Mouse (Mus musculus) embryonic facial prominence, embryonic 12.5 days (tissue): Measurements from ENCODE around the gene Rnf166. TPM values are rescaled to one million over a fixed set of nuclear protein-coding genes. Genes with fewer than 3 reads are reported as not detected.

Experiments used
- ATAC-seq: fragments of 200-750 bp; cut with Nextera tagmentation; 2 replicates; pipeline ENCODE4 v1.8.0; 2017; ENCODE audit not compliant: insufficient number of reproducible peaks, insufficient read depth, low FRiP score, low TSS enrichment
- H3K27ac ChIP-seq: fragments of 300-500 bp; sonication (generic); 2 replicates; pipeline ENCODE4 v1.5.1; 2016; ENCODE audit warnings: mild to moderate bottlenecking
- H3K27me3 ChIP-seq: fragments of 300-500 bp; sonication (generic); 2 replicates; pipeline ENCODE4 v1.6.1; 2016; ENCODE audit warnings: mild to moderate bottlenecking, moderate library complexity
- H3K36me3 ChIP-seq: fragments of 300-500 bp; sonication (generic); 2 replicates; pipeline ENCODE4 v1.6.1; 2016; ENCODE audit warnings: mild to moderate bottlenecking
- H3K4me1 ChIP-seq: fragments of 300-500 bp; sonication (generic); 2 replicates; pipeline ENCODE4 v1.6.1; 2016
- H3K4me2 ChIP-seq: fragments of 300-500 bp; sonication (generic); replicated peaks from 2 replicates; pipeline ENCODE4 v1.6.1; 2016; ENCODE audit warnings: mild to moderate bottlenecking, moderate library complexity
- H3K4me3 ChIP-seq: fragments of 300-500 bp; sonication (generic); 2 replicates; pipeline ENCODE4 v1.5.1; 2016; ENCODE audit warnings: mild to moderate bottlenecking
- H3K9ac ChIP-seq: fragments of 300-500 bp; sonication (generic); 2 replicates; pipeline ENCODE4 v1.6.1; 2016; ENCODE audit warnings: mild to moderate bottlenecking, moderate library complexity
- H3K9me3 ChIP-seq: fragments of 300-500 bp; sonication (generic); 2 replicates; pipeline ENCODE4 v1.6.1; 2016; ENCODE audit warnings: mild to moderate bottlenecking, moderate library complexity
- WGBS: fragments of 180-500 bp; shearing (Covaris S2); methylation state at CpG from one replicate; pipeline ENCODE4 v1.1.7; 2016; 5-methylcytosine and 5-hydroxymethylcytosine counted together
- polyA plus RNA-seq: library from polyadenylated mRNA; unstranded; fragments of >200 nt; fragmentation: Nextera tagmentation; extraction: Ambion mirVana; gene quantifications from 2 replicates; pipeline ENCODE4 v1.2.1, GENCODE M21; 2016

Rnf166 gene
- polyA plus RNA-seq, 1 experiment from 2014 or later: 46.8 TPM

DNA sequence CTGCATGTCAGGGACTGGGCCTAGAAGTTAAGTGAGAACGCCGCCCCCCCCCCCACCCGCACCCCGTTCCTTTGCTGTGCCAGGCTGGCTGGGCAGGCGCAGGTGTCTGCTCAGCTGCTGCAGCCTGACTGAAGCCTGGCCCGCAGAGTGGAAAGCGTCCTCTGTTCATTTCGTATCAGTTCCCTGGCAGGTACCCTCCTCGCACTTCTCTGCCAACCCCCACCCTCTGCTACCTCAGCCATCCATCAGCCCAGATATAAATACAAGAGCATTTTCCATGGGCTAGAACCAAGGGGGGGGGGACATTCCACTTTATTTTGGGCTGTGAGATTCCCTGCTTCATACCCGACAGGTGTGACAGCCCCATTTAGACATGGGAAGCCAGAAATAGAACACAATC is 23.7 kb downstream of the Rnf166 start:
- H3K4me2 ChIP-seq: no peak overlapping the region
- H3K9me3 ChIP-seq: no peaks in the 10 kb centered on the region
- H3K27me3 ChIP-seq: peaks cover 14% of the 10 kb centered on the region; the same call in 1 of the 2 replicates
- H3K4me1 ChIP-seq: no peaks in the 10 kb centered on the region
- no peak overlapping the region for H3K27ac ChIP-seq
- H3K4me3 ChIP-seq: no peak overlapping the region
- H3K36me3 ChIP-seq: no peaks in the 10 kb centered on the region
- H3K9ac ChIP-seq: no peak overlapping the region
- ATAC-seq: no peak
- WGBS: 85% methylated on average over 10 of the region's 10 CpGs

DNA sequence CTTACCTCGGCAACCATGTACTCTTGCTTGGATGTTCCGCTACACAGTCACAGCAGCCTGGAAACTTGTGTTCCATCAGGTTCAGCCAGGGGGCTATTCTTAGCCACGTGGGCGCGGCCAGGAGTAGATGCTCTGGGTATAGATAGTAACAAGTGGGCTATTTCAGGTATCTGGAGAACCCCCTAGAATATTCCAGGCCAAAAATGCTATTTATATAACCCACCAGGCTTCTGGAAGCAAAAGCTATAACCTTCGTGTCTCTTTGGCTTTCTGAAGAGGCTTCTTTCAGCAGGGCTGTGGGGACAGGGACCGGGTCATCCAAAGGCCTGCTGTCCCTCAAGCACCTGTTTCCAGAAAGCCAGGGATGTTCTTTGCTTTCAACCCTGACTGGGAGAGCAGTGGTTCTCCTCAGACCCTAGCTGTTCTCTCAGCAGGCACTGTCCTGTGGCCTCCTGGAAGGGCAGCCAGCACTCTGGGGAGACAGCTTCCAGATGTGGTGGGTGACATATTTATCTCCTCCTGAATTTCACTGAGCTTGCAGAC is 24.6 kb downstream of the Rnf166 start:
- H3K27ac ChIP-seq: no peak overlapping the region
- H3K4me3 ChIP-seq: no peak overlapping the region
- WGBS: 77% methylated on average over 7 of the region's 7 CpGs
- no peaks in the 10 kb centered on the region for H3K4me1 ChIP-seq
- no peaks in the 10 kb centered on the region for H3K36me3 ChIP-seq
- no peak for ATAC-seq
- H3K27me3 ChIP-seq: peaks cover 8% of the 10 kb centered on the region; the same call in 1 of the 2 replicates
- no peaks in the 10 kb centered on the region for H3K9me3 ChIP-seq
- no peak overlapping the region for H3K9ac ChIP-seq
- H3K4me2 ChIP-seq: no peak overlapping the region

DNA sequence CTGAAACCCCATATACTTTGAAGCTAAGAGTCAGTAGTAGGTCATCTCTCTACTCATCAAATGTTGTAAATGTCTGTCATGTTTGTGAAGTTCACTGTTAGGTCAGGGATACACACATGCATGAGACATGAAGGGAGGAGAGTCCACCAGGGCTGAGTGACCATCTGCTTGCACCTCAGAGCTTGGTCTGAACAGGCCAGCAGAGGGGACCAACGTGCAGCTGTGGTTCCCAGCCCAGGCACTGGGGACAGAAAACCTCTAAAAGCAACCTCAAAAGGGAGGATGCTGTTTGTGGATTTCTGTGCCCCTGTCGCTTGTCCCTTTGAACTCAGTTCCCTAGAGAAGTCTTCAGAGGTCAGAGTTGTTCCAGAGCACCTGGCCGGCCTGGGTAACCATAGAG is 30.7 kb downstream of the Rnf166 start:
- Histone ChIP-seq H3K36me3 (no peaks in the 10 kb centered on the region), H3K4me2 (peak overlapping the region; percentile 53; the same call in 1 of the 2 replicates), H3K27me3 (0 out of 2 replicates have a peak, but pooled peaks cover 3% of the 10 kb centered on the region), H3K27ac (no peak overlapping the region), H3K9ac (no peak overlapping the region), H3K4me3 (no peak overlapping the region), H3K9me3 (no peaks in the 10 kb centered on the region), H3K4me1 (peaks cover 28% of the 10 kb centered on the region)
- ATAC-seq: no peak
- 64% methylated on average over 3 of the region's 3 CpGs for WGBS

DNA sequence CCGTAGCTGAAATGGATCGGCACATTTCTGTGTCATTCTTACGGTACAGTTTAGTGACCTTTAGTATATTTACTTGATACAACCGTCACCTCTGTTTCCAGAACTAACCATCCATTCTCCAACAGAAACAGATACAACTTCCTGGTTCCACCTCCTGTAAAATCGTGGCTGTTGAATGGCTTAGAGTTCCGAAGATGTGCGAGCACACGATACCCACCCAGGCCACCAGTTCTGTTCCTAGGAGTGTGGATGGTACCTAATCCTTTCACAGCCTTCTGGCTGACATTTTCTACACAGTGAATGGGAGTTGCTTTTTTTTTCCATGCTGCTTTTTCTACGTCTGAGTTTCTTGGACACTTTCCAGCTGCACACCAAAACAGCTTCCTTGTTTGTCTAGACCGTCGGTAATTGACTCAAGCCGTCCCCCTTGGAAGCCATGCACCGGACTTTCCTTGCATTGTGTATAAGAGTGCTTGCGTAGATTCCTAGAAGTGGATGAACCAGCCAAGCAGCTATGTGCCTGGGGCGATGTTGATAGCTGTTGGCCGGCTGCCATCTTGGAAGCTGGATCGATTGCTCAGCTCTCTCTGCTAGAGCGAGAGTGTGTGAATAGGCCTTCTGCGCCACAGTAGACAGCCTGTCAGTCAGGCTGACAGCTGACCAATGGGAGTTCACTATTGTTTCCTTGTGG is 31.7 kb downstream of the Rnf166 start:
- 16% methylated on average over 19 of the region's 19 CpGs for WGBS
- peak; percentile 10 for ATAC-seq

DNA sequence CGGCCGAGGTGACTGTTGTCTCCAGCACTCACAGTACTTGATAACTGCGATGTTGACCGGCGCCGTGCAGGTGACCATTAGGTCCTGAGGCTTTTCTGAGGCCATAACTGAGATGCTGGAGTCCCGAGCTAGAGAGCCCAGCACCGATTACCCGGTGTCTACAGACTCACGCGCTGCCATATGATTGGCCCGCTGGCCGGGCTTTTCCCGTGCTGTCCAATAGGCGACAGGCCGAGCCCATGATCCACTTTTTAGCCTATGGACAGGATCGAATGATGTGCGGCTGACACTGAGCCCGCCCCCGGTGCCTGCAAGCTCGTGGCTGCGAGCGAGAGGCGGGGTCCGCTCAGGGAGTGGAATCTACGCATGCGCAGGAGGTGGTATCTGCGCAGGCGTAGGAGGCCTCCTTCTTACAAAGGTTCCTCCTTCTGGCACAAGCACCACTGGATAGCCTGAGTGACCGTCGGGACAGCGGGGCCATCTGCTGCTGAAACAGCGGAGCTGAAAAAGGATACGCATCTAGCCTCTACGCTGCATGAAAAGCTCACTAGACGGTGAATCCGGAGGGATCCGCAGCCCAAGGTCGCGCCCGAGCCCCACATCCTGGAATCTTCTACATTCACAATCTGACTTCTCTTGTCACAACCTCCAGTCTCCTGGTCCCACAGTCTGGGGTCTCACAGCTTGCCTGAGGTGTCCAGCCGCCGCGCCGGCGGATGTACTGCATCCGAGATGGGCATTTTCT is 32.4 kb downstream of the Rnf166 start, which contains the start of gene Mvd:
TSS of gene Mvd (minus strand) at position 161 of the 745 bp plus-strand sequence.
- Histone ChIP-seq H3K27me3 (no peaks in the 10 kb centered on the region), H3K9me3 (no peaks in the 10 kb centered on the region), H3K36me3 (peaks cover 15% of the 10 kb centered on the region), H3K4me2 (peak within 1 kb of the TSS; percentile 96), H3K27ac (peak within 1 kb of the TSS; percentile 96), H3K9ac (peak within 1 kb of the TSS; percentile 80), H3K4me3 (peak within 1 kb of the TSS; percentile 60), H3K4me1 (peaks cover 28% of the 10 kb centered on the region)
- ATAC-seq: peak; percentile 98
- under 1% methylated on average over 47 of the region's 47 CpGs for WGBS

More for the DNA sequence above, 31.7 kb downstream of the Rnf166 start:
- peak overlapping the region; percentile 80 for H3K9ac ChIP-seq
- H3K4me1 ChIP-seq: peaks cover 28% of the 10 kb centered on the region
- H3K27ac ChIP-seq: peak overlapping the region; percentile 96
- peaks cover 8% of the 10 kb centered on the region for H3K36me3 ChIP-seq
- peak overlapping the region; percentile 53 for H3K4me2 ChIP-seq
- no peaks in the 10 kb centered on the region for H3K9me3 ChIP-seq
- peak overlapping the region; percentile 60 for H3K4me3 ChIP-seq
- H3K27me3 ChIP-seq: 0 out of 2 replicates have a peak, but pooled peaks cover 3% of the 10 kb centered on the region

DNA sequence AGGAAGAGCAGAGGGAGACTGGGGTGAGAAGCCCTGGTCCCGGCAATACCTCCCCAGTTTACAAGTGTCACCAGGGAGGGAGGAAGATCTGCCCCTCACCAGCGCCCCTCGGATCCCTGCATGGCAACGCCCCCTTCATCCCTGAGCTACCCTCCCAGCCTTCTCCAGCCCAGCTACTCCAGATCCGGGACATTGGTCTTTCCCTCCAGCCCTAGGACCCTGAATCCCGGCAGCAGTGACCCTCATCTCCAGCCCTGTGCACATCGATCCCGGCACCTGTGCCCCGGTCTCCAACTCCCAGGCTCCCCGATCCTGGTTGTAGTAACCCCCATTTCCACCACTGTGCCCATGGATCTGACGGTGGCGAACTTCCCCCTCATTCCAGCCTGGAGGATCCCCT is 33.1 kb downstream of the Rnf166 start:
- peak; percentile 2; the same call in 1 of the 2 replicates for ATAC-seq
- peak overlapping the region; percentile 60 for H3K4me3 ChIP-seq
- peak overlapping the region; percentile 69 for H3K27ac ChIP-seq
- peak overlapping the region; percentile 96 for H3K4me2 ChIP-seq
- H3K9me3 ChIP-seq: no peaks in the 10 kb centered on the region
- peak overlapping the region; percentile 75 for H3K9ac ChIP-seq
- peaks cover 28% of the 10 kb centered on the region for H3K4me1 ChIP-seq
- WGBS: under 1% methylated on average over 12 of the region's 12 CpGs
- no peaks in the 10 kb centered on the region for H3K27me3 ChIP-seq
- H3K36me3 ChIP-seq: peaks cover 22% of the 10 kb centered on the region

- Histone ChIP-seq H3K9me3 (no peaks in the 10 kb centered on the region), H3K27ac (peak overlapping the region; percentile 69; the same call in 1 of the 2 replicates), H3K4me2 (peak overlapping the region; percentile 96), H3K9ac (peak overlapping the region; percentile 75), H3K36me3 (peaks cover 24% of the 10 kb centered on the region), H3K4me1 (peaks cover 28% of the 10 kb centered on the region), H3K27me3 (no peaks in the 10 kb centered on the region), H3K4me3 (peak overlapping the region; percentile 60)
- no peak for ATAC-seq
- 22% methylated on average over 7 of the region's 7 CpGs for WGBS
Observed at GRCm38 (mm10) chr8:122442356-122442755, 33.5 kb downstream of the Rnf166 start.

GRCm38 (mm10) chr8:122441326-122441725 is 34.5 kb downstream of the Rnf166 start:
- Histone ChIP-seq H3K4me2 (no peak overlapping the region), H3K27ac (no peak overlapping the region), H3K4me3 (no peak overlapping the region), H3K27me3 (no peaks in the 10 kb centered on the region), H3K9me3 (no peaks in the 10 kb centered on the region), H3K9ac (no peak overlapping the region), H3K36me3 (peaks cover 35% of the 10 kb centered on the region), H3K4me1 (peaks cover 28% of the 10 kb centered on the region)
- WGBS: 100% methylated on average over 1 of the region's 1 CpGs
- ATAC-seq: no peak

- Histone ChIP-seq H3K4me3 (no peak overlapping the region), H3K9me3 (0 out of 2 replicates have a peak, but pooled peaks cover 3% of the 10 kb centered on the region), H3K36me3 (peaks cover 52% of the 10 kb centered on the region), H3K27ac (no peak overlapping the region), H3K27me3 (no peaks in the 10 kb centered on the region), H3K9ac (no peak overlapping the region), H3K4me2 (no peak overlapping the region), H3K4me1 (peaks cover 10% of the 10 kb centered on the region)
- ATAC-seq: no peak
- WGBS: 95% methylated on average over 16 of the region's 16 CpGs
Observed at GRCm38 (mm10) chr8:122439336-122439735, 36.5 kb downstream of the Rnf166 start.

DNA sequence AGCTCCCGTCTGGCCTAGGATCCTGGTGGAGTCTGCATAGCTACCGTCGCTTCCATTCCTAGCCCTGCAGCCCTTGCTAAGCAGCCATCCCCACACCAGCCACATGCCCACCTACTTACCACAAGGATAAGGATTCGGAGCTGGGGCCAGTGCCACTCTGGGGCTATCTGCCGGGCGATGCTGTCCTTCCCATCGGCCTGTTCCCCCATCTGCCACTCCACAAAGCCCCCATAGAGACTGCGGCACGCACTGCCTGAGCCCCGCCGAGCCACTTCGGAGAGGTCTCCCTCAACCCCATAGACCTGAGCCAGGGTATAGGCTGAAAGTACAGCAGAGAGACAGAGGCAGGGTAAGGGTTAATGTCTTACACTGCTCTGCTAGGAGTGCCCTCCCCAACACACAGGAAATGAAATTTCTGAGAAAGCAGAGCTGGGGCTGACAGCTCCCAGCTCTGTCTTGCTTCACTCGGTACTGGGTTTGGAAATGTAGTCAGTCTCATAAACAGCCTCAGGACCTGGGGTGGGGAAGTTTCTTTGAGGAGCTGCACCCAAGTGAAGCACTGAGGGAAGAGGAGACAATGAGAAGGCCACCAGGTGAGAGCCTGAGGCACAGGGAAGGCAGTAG is 38.0 kb downstream of the Rnf166 start:
- Histone ChIP-seq H3K4me3 (no peak overlapping the region), H3K4me2 (no peak overlapping the region), H3K9me3 (0 out of 2 replicates have a peak, but pooled peaks cover 3% of the 10 kb centered on the region), H3K9ac (no peak overlapping the region), H3K4me1 (peaks cover 10% of the 10 kb centered on the region), H3K27me3 (no peaks in the 10 kb centered on the region), H3K36me3 (peaks cover 59% of the 10 kb centered on the region), H3K27ac (peak overlapping the region; percentile 46; the same call in 1 of the 2 replicates)
- ATAC-seq: no peak
- WGBS: 87% methylated on average over 13 of the region's 13 CpGs

DNA sequence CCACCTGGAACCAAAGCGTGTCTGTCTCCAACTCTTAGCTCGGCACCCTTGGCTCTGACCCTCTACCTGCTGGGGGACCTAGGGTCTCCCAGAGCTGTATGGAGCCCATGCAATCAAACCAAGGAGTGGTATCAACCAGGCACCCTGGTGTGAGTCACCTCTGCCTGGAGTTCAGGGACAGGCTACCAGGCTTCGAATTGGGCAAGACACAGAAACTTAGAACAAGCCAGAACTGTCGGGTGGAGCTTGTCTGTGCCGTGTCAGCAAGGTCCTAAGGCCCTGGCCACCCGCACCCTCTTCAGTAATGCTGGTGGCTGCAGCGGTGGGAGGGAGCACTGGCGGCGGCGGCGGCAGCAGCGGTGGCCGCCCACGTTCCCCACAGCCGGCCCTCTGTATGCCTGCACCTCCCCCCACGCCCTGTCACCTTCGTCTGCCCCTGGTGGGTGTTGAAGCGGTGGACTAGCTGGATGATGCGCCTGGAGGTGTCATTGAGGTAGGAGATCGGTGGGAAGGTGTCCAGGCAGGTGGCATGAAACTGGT is 39.2 kb downstream of the Rnf166 start:
- peaks cover 59% of the 10 kb centered on the region for H3K36me3 ChIP-seq

More for the DNA sequence above, 39.2 kb downstream of the Rnf166 start:
- Histone ChIP-seq H3K27ac (no peak overlapping the region), H3K4me1 (peaks cover 5% of the 10 kb centered on the region), H3K27me3 (no peaks in the 10 kb centered on the region), H3K9me3 (0 out of 2 replicates have a peak, but pooled peaks cover 3% of the 10 kb centered on the region), H3K4me3 (no peak overlapping the region), H3K4me2 (no peak overlapping the region), H3K9ac (no peak overlapping the region)
- no peak for ATAC-seq
- WGBS: 85% methylated on average over 20 of the region's 20 CpGs
